14 mouse cellular contexts compared by ENCODE assay signal in the genomic region with DNA sequence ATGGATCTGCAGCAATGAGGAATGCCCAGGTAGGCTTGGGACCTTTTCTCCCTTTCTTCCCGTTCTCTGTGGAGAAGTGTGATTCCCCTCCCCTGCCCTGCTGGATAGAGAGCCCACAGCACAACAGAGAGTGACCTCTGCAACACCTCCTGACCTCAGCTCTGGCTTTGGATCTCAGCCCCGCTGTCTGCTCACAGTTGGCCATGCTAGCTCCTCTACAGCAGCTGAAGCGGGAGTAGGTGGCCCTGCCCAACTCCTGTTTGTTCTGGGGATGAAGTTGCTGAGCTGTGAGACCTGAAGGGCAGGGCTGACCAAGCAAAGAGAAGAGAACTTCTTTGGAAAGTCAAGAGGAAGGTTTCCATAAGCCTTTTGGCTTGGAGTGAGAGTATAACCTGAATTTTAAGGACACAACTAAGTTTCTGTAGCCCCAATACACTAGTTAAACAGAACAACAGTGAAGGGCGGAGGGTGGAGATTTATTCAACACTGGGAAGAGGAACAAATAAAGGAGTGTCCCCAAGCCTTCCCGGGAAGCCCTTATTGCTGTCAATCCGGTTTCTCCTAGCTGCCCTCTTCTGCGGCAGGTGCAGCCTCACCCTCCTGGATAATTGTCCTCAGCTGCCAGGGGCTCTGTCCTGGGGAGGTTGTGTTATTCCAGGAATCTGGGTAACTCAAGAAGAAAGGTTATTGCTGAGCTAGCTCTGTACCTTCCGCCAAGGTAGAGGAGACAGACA. TPM values are rescaled to one million over a fixed set of nuclear protein-coding genes. Genes with fewer than 3 reads are reported as not detected.
DNase-seq lines count a peak whose midpoint lies in the region; ATAC-seq and TF ChIP-seq lines count a peak whose summit lies in the region.
"Had no signal": no experiment of that assay in that cellular context is flagged by ENCODE, and none has a peak within 500 bp of the region (broad histone marks: within the 10 kb centered on the region; RNA-seq: fewer than 3 reads in every experiment).

No protein-coding gene starts in this region.

- WGBS in embryonic facial prominence, embryonic 14.5 days: 59% methylated on average over 8 of the region's 8 CpGs
- 61% methylated on average over 8 of the region's 8 CpGs for WGBS in embryonic facial prominence, embryonic 10.5 days
- 59% methylated on average over 8 of the region's 8 CpGs for whole genome bisulfite sequencing in midbrain, embryonic 10.5 days
- WGBS in midbrain, embryonic 13.5 days: 65% methylated on average over 8 of the region's 8 CpGs
- 65% methylated on average over 8 of the region's 8 CpGs for WGBS in liver, postnatal 0 days (ENCODE audit: insufficient replicate concordance)
- WGBS in stomach, embryonic 15.5 days: 47% methylated on average over 8 of the region's 8 CpGs

- no peaks in the 10 kb centered on the region for H3K9me3 ChIP-seq in embryonic facial prominence, embryonic 14.5 days (ENCODE audit: control insufficient read depth, low read length)
- no peaks in the 10 kb centered on the region for H3K9me3 ChIP-seq in embryonic facial prominence, embryonic 10.5 days
- H3K9me3 ChIP-seq in midbrain, embryonic 10.5 days (replicated peaks): no peaks in the 10 kb centered on the region
- H3K9me3 ChIP-seq in midbrain, embryonic 13.5 days: no peaks in the 10 kb centered on the region
- H3K9me3 ChIP-seq in liver, postnatal 0 days (ENCODE audit: low read length): no peaks in the 10 kb centered on the region
- H3K9me3 ChIP-seq in stomach, embryonic 15.5 days: no peaks in the 10 kb centered on the region
- H3K9me3 ChIP-seq: hindbrain, embryonic 13.5 days had no signal

- ATAC-seq in embryonic facial prominence, embryonic 14.5 days (ENCODE audit: low read depth): peak; percentile 56
- no peak for ATAC-seq in midbrain, embryonic 13.5 days
- ATAC-seq in liver, postnatal 0 days: no peak
- ATAC-seq in stomach, embryonic 15.5 days (ENCODE audit: insufficient read depth, low FRiP score, low read depth): peak; percentile 70

- no peak for TF ChIP-seq EP300 in liver, postnatal 0 days (IDR thresholded peaks at IDR 0.05; ENCODE audit: low read depth)

- H3K27me3 ChIP-seq in embryonic facial prominence, embryonic 14.5 days (replicated peaks; ENCODE audit: control insufficient read depth, insufficient read depth, low read length): no peaks in the 10 kb centered on the region
- H3K27me3 ChIP-seq in embryonic facial prominence, embryonic 10.5 days (replicated peaks; ENCODE audit: low read depth, poor library complexity, severe bottlenecking): peaks cover 19% of the 10 kb centered on the region; the same call in 1 of the 2 replicates
- H3K27me3 ChIP-seq in midbrain, embryonic 10.5 days (ENCODE audit: low read depth, poor library complexity, severe bottlenecking): 0 out of 2 replicates have a peak, but pooled peaks cover 3% of the 10 kb centered on the region
- H3K27me3 ChIP-seq in midbrain, embryonic 13.5 days: no peaks in the 10 kb centered on the region
- H3K27me3 ChIP-seq in liver, postnatal 0 days (ENCODE audit: insufficient read depth, low read length): no peaks in the 10 kb centered on the region
- no peaks in the 10 kb centered on the region for H3K27me3 ChIP-seq in stomach, embryonic 15.5 days (replicated peaks)

- no peak for TF ChIP-seq CTCF in liver, postnatal 0 days (IDR thresholded peaks at IDR 0.05; ENCODE audit: low read depth)

- H3K4me2 ChIP-seq in embryonic facial prominence, embryonic 14.5 days (ENCODE audit: low read depth, low read length): no peak overlapping the region
- no peak overlapping the region for H3K4me2 ChIP-seq in midbrain, embryonic 13.5 days (replicated peaks)
- peak overlapping the region; percentile 27 for H3K4me2 ChIP-seq in liver, postnatal 0 days (ENCODE audit: low read depth, low read length)
- H3K4me2 ChIP-seq in stomach, embryonic 15.5 days: peak overlapping the region; percentile 23; the same call in 1 of the 2 replicates
- H3K4me2 ChIP-seq: hindbrain, embryonic 13.5 days had no signal

- no peak overlapping the region for H3K4me3 ChIP-seq in embryonic facial prominence, embryonic 14.5 days (ENCODE audit: low read depth, low read length)
- H3K4me3 ChIP-seq in embryonic facial prominence, embryonic 10.5 days: no peak overlapping the region
- no peak overlapping the region for H3K4me3 ChIP-seq in midbrain, embryonic 10.5 days
- H3K4me3 ChIP-seq in midbrain, embryonic 13.5 days (replicated peaks): no peak overlapping the region
- no peak overlapping the region for H3K4me3 ChIP-seq in liver, postnatal 0 days (ENCODE audit: low read depth, low read length)
- no peak overlapping the region for H3K4me3 ChIP-seq in stomach, embryonic 15.5 days (replicated peaks)
- H3K4me3 ChIP-seq: hindbrain, embryonic 13.5 days had no signal

- H3K9ac ChIP-seq in embryonic facial prominence, embryonic 14.5 days (ENCODE audit: low read depth, low read length): no peak overlapping the region
- no peak overlapping the region for H3K9ac ChIP-seq in midbrain, embryonic 13.5 days (replicated peaks)
- peak overlapping the region; percentile 45 for H3K9ac ChIP-seq in liver, postnatal 0 days (replicated peaks)
- H3K9ac ChIP-seq in stomach, embryonic 15.5 days: no peak overlapping the region
- H3K9ac ChIP-seq: hindbrain, embryonic 13.5 days had no signal

- no peak overlapping the region for H3K27ac ChIP-seq in embryonic facial prominence, embryonic 14.5 days (replicated peaks; ENCODE audit: low read depth, low read length)
- H3K27ac ChIP-seq in embryonic facial prominence, embryonic 10.5 days (replicated peaks): no peak overlapping the region
- H3K27ac ChIP-seq in midbrain, embryonic 10.5 days (replicated peaks): peak overlapping the region; percentile 18; the same call in 1 of the 2 replicates
- no peak overlapping the region for H3K27ac ChIP-seq in midbrain, embryonic 13.5 days
- peak overlapping the region; percentile 63 for H3K27ac ChIP-seq in liver, postnatal 0 days (ENCODE audit: low read depth)
- H3K27ac ChIP-seq in stomach, embryonic 15.5 days: peak overlapping the region; percentile 87
- H3K27ac ChIP-seq: hindbrain, embryonic 13.5 days; kidney, postnatal 0 days had no signal

- H3K4me1 ChIP-seq in embryonic facial prominence, embryonic 14.5 days (ENCODE audit: control insufficient read depth, insufficient read depth, low read length): 0 out of 2 replicates have a peak, but pooled peaks cover 1% of the 10 kb centered on the region
- peaks cover 31% of the 10 kb centered on the region for H3K4me1 ChIP-seq in embryonic facial prominence, embryonic 10.5 days
- peaks cover 29% of the 10 kb centered on the region for H3K4me1 ChIP-seq in midbrain, embryonic 10.5 days
- H3K4me1 ChIP-seq in midbrain, embryonic 13.5 days (replicated peaks): no peaks in the 10 kb centered on the region
- H3K4me1 ChIP-seq in liver, postnatal 0 days (ENCODE audit: insufficient read depth): peaks cover 23% of the 10 kb centered on the region
- 0 out of 2 replicates have a peak, but pooled peaks cover 11% of the 10 kb centered on the region for H3K4me1 ChIP-seq in stomach, embryonic 15.5 days
- H3K4me1 ChIP-seq: hindbrain, embryonic 13.5 days had no signal

- peak; percentile 45 for DNase-seq in embryonic facial prominence, embryonic 14.5 days (ENCODE audit: low spot score)
- no peak for DNase-seq in embryonic facial prominence, embryonic 10.5 days (ENCODE audit: low spot score)
- no peak for DNase-seq in midbrain, embryonic 10.5 days (ENCODE audit: low spot score)
- DNase-seq in liver, postnatal 0 days: no peak
- DNase-seq in cerebellum, adult 18-20 months: no peak
- no peak for DNase-seq in layer of hippocampus, adult 11-12 months (ENCODE audit: low spot score)
- DNase-seq: adrenal gland, postnatal 25 days; cerebellum, postnatal 10 days; right cerebral cortex, postnatal 25 days; thymus, postnatal 36 days had no signal

- no peaks in the 10 kb centered on the region for H3K36me3 ChIP-seq in embryonic facial prominence, embryonic 14.5 days (ENCODE audit: control insufficient read depth, insufficient read depth, low read length)
- no peaks in the 10 kb centered on the region for H3K36me3 ChIP-seq in embryonic facial prominence, embryonic 10.5 days (replicated peaks)
- no peaks in the 10 kb centered on the region for H3K36me3 ChIP-seq in midbrain, embryonic 10.5 days
- H3K36me3 ChIP-seq in midbrain, embryonic 13.5 days: no peaks in the 10 kb centered on the region
- no peaks in the 10 kb centered on the region for H3K36me3 ChIP-seq in liver, postnatal 0 days (replicated peaks; ENCODE audit: insufficient read depth, low read length)
- no peaks in the 10 kb centered on the region for H3K36me3 ChIP-seq in stomach, embryonic 15.5 days
- H3K36me3 ChIP-seq: hindbrain, embryonic 13.5 days had no signal

RNA-seq across cellular contexts. Expression of gene Vwf, which starts 45.2 kb away (rescaled TPM):
- polyA plus RNA-seq in embryonic facial prominence, embryonic 14.5 days (2014; fragmentation: Nextera tagmentation; extraction: Ambion mirVana): 13.4 and 16.0 TPM in 2 replicates
- polyA plus RNA-seq in embryonic facial prominence, embryonic 10.5 days (2016; fragmentation: Nextera tagmentation; extraction: Ambion mirVana): 5.5 and 8.6 TPM in 2 replicates
- 5.8 and 10.1 TPM in 2 replicates for polyA plus RNA-seq in midbrain, embryonic 10.5 days (2016; fragmentation: Nextera tagmentation; extraction: Ambion mirVana)
- polyA plus RNA-seq in midbrain, embryonic 13.5 days (2015; fragmentation: Nextera tagmentation; extraction: Ambion mirVana): 6.2 and 8.4 TPM in 2 replicates
- polyA plus RNA-seq in liver, postnatal 0 days (2015; fragmentation: Nextera tagmentation; extraction: Ambion mirVana): 13.4 and 14.8 TPM in 2 replicates
- 5.7 and 6.6 TPM in 2 replicates for polyA plus RNA-seq in stomach, embryonic 15.5 days (2015; fragmentation: Nextera tagmentation; extraction: Ambion mirVana)

Comparison
In these comparisons a context has a peak if more than half of its experiments do, and no peak if none do; other contexts are left out.
1. H3K27ac ChIP-seq: peak in midbrain, embryonic 10.5 days (single experiment), liver, postnatal 0 days (single experiment) and stomach, embryonic 15.5 days (single experiment); none in embryonic facial prominence, embryonic 14.5 days (single experiment), embryonic facial prominence, embryonic 10.5 days (single experiment) and midbrain, embryonic 13.5 days (single experiment).
2. ATAC-seq: peak in embryonic facial prominence, embryonic 14.5 days (single experiment) and stomach, embryonic 15.5 days (single experiment); none in midbrain, embryonic 13.5 days (single experiment) and liver, postnatal 0 days (single experiment).
3. H3K4me2 ChIP-seq: peak in liver, postnatal 0 days (single experiment) and stomach, embryonic 15.5 days (single experiment); none in embryonic facial prominence, embryonic 14.5 days (single experiment) and midbrain, embryonic 13.5 days (single experiment).